Mouse (Mus musculus) kidney, embryonic 16.5 days (tissue): Measurements from ENCODE around the gene 2310057M21Rik. TPM values are rescaled to one million over a fixed set of nuclear protein-coding genes. Genes with fewer than 3 reads are reported as not detected.

Experiments used
- ATAC-seq: fragments of 200-750 bp; cut with Nextera tagmentation; 2 replicates; pipeline ENCODE4 v1.8.0; 2017; ENCODE audit warnings: moderate TSS enrichment; ENCODE audit not compliant: low FRiP score, low TSS enrichment
- H3K27ac ChIP-seq: fragments of 300-500 bp; sonication (generic); 2 replicates; pipeline ENCODE4 v1.5.1; 2014; ENCODE audit warnings: low read length
- H3K27me3 ChIP-seq: fragments of 300-500 bp; sonication (generic); 2 replicates; pipeline ENCODE4 v1.6.1; 2014; ENCODE audit warnings: low read length, control low read depth, mixed read lengths; ENCODE audit not compliant: insufficient read depth
- H3K36me3 ChIP-seq: fragments of 300-500 bp; sonication (generic); 2 replicates; pipeline ENCODE4 v1.6.1; 2014; ENCODE audit warnings: low read length, control low read depth, mixed read lengths; ENCODE audit not compliant: insufficient read depth
- H3K4me1 ChIP-seq: fragments of 300-500 bp; sonication (generic); 2 replicates; pipeline ENCODE4 v1.6.1; 2014; ENCODE audit warnings: low read length, control low read depth, mixed read lengths; ENCODE audit not compliant: insufficient read depth
- H3K4me2 ChIP-seq: fragments of 300-500 bp; sonication (generic); replicated peaks from 2 replicates; pipeline ENCODE4 v1.6.1; 2014; ENCODE audit warnings: low read depth, low read length
- H3K4me3 ChIP-seq: fragments of 300-500 bp; sonication (generic); 2 replicates; pipeline ENCODE4 v1.5.1; 2014; ENCODE audit warnings: mild to moderate bottlenecking, low read length
- H3K9ac ChIP-seq: fragments of 300-500 bp; sonication (generic); replicated peaks from 2 replicates; pipeline ENCODE4 v1.6.1; 2014; ENCODE audit warnings: low read length
- H3K9me3 ChIP-seq: fragments of 300-500 bp; sonication (generic); 2 replicates; pipeline ENCODE4 v1.6.1; 2016; ENCODE audit warnings: low read length, control low read depth
- WGBS: fragments of 180-500 bp; shearing (Covaris S2); extraction: QIAGEN DNeasy Blood & Tissue Kit; methylation state at CpG from one replicate; pipeline ENCODE4 v1.1.7; 2014; 5-methylcytosine and 5-hydroxymethylcytosine counted together
- polyA plus RNA-seq: library from polyadenylated mRNA; unstranded; fragments of >200 nt; fragmentation: Nextera tagmentation; extraction: Ambion mirVana; gene quantifications from 2 replicates; pipeline ENCODE4 v1.2.1, GENCODE M21; 2015

2310057M21Rik gene
- polyA plus RNA-seq, 1 experiment from 2014 or later: 22.0 TPM

GRCm38 (mm10) chr7:131371470-131371860 lies 8.9 kb upstream of the 2310057M21Rik start:
- no peak; the same call in 1 of the 2 replicates for ATAC-seq
- Histone ChIP-seq H3K4me1 (peaks cover 8% of the 10 kb centered on the region), H3K4me3 (peak overlapping the region; percentile 75), H3K36me3 (no peaks in the 10 kb centered on the region; the same call in 1 of the 2 replicates), H3K4me2 (peak overlapping the region; percentile 59), H3K9ac (peak overlapping the region; percentile 94), H3K9me3 (no peaks in the 10 kb centered on the region), H3K27ac (peak overlapping the region; percentile 96), H3K27me3 (no peaks in the 10 kb centered on the region)
- WGBS: 11% methylated on average over 9 of the region's 9 CpGs

GRCm38 (mm10) chr7:131370648-131371469 lies 8.3 kb upstream of the 2310057M21Rik start, which contains the start of gene Pstk:
Gene Pstk, plus strand, starts transcription at chr7:131371141.
- H3K4me2 ChIP-seq: peak within 1 kb of the TSS; percentile 59
- peak within 1 kb of the TSS; percentile 75 for H3K4me3 ChIP-seq
- WGBS: 6% methylated on average over 47 of the region's 47 CpGs
- peaks cover 8% of the 10 kb centered on the region for H3K4me1 ChIP-seq
- H3K27me3 ChIP-seq: no peaks in the 10 kb centered on the region
- H3K27ac ChIP-seq: peak within 1 kb of the TSS; percentile 96
- H3K36me3 ChIP-seq: no peaks in the 10 kb centered on the region; the same call in 1 of the 2 replicates
- H3K9me3 ChIP-seq: no peaks in the 10 kb centered on the region
- peak within 1 kb of the TSS; percentile 94 for H3K9ac ChIP-seq
- peak; percentile 97 for ATAC-seq

GRCm38 (mm10) chr7:131364131-131364530 lies 1.6 kb upstream of the 2310057M21Rik start:
- H3K9ac ChIP-seq: no peak overlapping the region
- H3K4me1 ChIP-seq: peaks cover 13% of the 10 kb centered on the region
- ATAC-seq: no peak
- no peak overlapping the region for H3K27ac ChIP-seq
- H3K4me3 ChIP-seq: no peak overlapping the region
- H3K27me3 ChIP-seq: no peaks in the 10 kb centered on the region
- whole genome bisulfite sequencing: 63% methylated on average over 8 of the region's 8 CpGs
- no peak overlapping the region for H3K4me2 ChIP-seq
- H3K36me3 ChIP-seq: no peaks in the 10 kb centered on the region
- no peaks in the 10 kb centered on the region for H3K9me3 ChIP-seq

- Histone ChIP-seq H3K9me3 (no peaks in the 10 kb centered on the region), H3K4me1 (peaks cover 13% of the 10 kb centered on the region), H3K27me3 (no peaks in the 10 kb centered on the region), H3K4me2 (peak overlapping the region; percentile 78), H3K4me3 (peak overlapping the region; percentile 88), H3K9ac (peak overlapping the region; percentile 95), H3K36me3 (peaks cover 14% of the 10 kb centered on the region), H3K27ac (peak overlapping the region; percentile 97)
- WGBS: under 1% methylated on average over 34 of the region's 35 CpGs
- peak; percentile 88 for ATAC-seq
Observed at GRCm38 (mm10) chr7:131362269-131362614, 317 bp downstream of the 2310057M21Rik start.

- Histone ChIP-seq H3K27ac (no peak overlapping the region), H3K9me3 (no peaks in the 10 kb centered on the region), H3K4me3 (no peak overlapping the region), H3K36me3 (peaks cover 41% of the 10 kb centered on the region), H3K4me2 (no peak overlapping the region), H3K4me1 (peaks cover 3% of the 10 kb centered on the region; the same call in 1 of the 2 replicates), H3K9ac (no peak overlapping the region), H3K27me3 (no peaks in the 10 kb centered on the region)
- 95% methylated on average over 13 of the region's 13 CpGs for WGBS
- no peak for ATAC-seq
Observed at GRCm38 (mm10) chr7:131356105-131356504, 6.5 kb downstream of the 2310057M21Rik start.

GRCm38 (mm10) chr7:131345856-131346541 lies 16.6 kb downstream of the 2310057M21Rik start:
- no peaks in the 10 kb centered on the region for H3K27me3 ChIP-seq
- H3K4me1 ChIP-seq: no peaks in the 10 kb centered on the region
- H3K9me3 ChIP-seq: no peaks in the 10 kb centered on the region
- no peak overlapping the region for H3K4me3 ChIP-seq
- no peak overlapping the region for H3K9ac ChIP-seq
- H3K4me2 ChIP-seq: no peak overlapping the region
- no peak for ATAC-seq
- 87% methylated on average over 7 of the region's 7 CpGs for WGBS
- H3K36me3 ChIP-seq: peaks cover 44% of the 10 kb centered on the region
- H3K27ac ChIP-seq: no peak overlapping the region

- Histone ChIP-seq H3K4me1 (no peaks in the 10 kb centered on the region), H3K27me3 (no peaks in the 10 kb centered on the region), H3K4me3 (no peak overlapping the region), H3K9me3 (no peaks in the 10 kb centered on the region), H3K9ac (no peak overlapping the region), H3K4me2 (no peak overlapping the region), H3K27ac (no peak overlapping the region), H3K36me3 (peaks cover 7% of the 10 kb centered on the region; the same call in 1 of the 2 replicates)
- ATAC-seq: no peak
- WGBS: 57% methylated on average over 8 of the region's 8 CpGs
Observed at GRCm38 (mm10) chr7:131337502-131338068, 25.0 kb downstream of the 2310057M21Rik start.

GRCm38 (mm10) chr7:131333564-131333963 lies 29.0 kb downstream of the 2310057M21Rik start, which contains the start of gene Fam24a:
Gene Fam24a, plus strand, starts transcription at chr7:131333864.
- 42% methylated on average over 1 of the region's 1 CpGs for WGBS

GRCm38 (mm10) chr7:131331688-131332087 lies 30.9 kb downstream of the 2310057M21Rik start:
- no peak overlapping the region for H3K27ac ChIP-seq
- no peak for ATAC-seq
- H3K4me3 ChIP-seq: no peak overlapping the region
- WGBS: 60% methylated on average over 2 of the region's 2 CpGs
- H3K4me2 ChIP-seq: no peak overlapping the region
- no peaks in the 10 kb centered on the region for H3K27me3 ChIP-seq
- H3K36me3 ChIP-seq: no peaks in the 10 kb centered on the region
- H3K9ac ChIP-seq: no peak overlapping the region
- no peaks in the 10 kb centered on the region for H3K9me3 ChIP-seq
- no peaks in the 10 kb centered on the region for H3K4me1 ChIP-seq

More at GRCm38 (mm10) chr7:131333564-131333963, 29.0 kb downstream of the 2310057M21Rik start, which contains the start of gene Fam24a:
- H3K9ac ChIP-seq: no peak within 1 kb of the TSS
- no peak within 1 kb of the TSS for H3K4me2 ChIP-seq
- no peaks in the 10 kb centered on the region for H3K36me3 ChIP-seq
- no peak for ATAC-seq
- no peaks in the 10 kb centered on the region for H3K4me1 ChIP-seq
- no peak within 1 kb of the TSS for H3K4me3 ChIP-seq
- H3K9me3 ChIP-seq: no peaks in the 10 kb centered on the region
- no peaks in the 10 kb centered on the region for H3K27me3 ChIP-seq
- H3K27ac ChIP-seq: no peak within 1 kb of the TSS
